Mouse (Mus musculus): ENCODE measurements around the gene Elob. TPM values are rescaled to one million over a fixed set of nuclear protein-coding genes. Genes with fewer than 3 reads are reported as not detected.
A peak's percentile ranks its signal among the peaks of the same experiment; 100 is the strongest.

Gene Elob
- polyA plus RNA-seq, 1 experiment from 2014 or later = 1,025 TPM

DNA sequence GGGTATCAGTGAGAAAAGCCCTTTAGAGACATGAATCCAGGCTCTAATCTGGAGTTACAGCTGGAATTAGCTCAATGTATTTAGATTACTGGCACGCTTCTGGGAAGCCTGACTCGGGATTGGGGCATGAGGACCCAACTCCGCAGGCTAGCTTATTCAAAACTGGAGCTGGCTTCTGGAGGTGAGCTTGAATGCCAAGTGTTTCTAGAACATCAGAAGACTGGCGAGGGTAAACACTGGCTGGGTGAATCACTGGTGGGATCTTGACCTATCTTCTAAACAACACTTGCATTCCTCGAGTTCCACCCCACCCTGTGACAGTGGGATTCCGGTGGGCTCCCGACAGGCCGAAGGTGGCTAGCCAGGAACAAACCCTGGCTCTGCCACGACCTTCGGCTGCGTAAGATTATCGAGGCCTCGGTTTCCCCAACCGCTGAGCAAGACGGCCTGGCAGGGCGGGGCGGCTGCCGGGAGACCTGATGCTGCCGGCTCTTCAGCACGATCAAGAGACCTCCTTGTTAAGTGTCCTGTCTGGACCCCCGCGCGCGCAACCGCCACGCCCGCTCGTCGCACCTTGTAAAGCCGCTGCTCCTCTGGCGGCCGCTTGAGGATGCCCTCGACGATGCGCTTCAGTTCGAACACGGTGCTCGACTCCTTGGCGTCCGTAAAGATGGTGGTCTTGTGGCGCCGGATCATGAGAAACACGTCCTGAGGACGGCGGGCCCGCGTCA, 500 bp downstream of the Elob start:
- Histone ChIP-seq H3K27me3 (replicated peaks; ENCODE audit: control insufficient read depth, insufficient read depth, low read length) (no peaks in the 10 kb centered on the region), H3K4me2 (replicated peaks; ENCODE audit: low read depth) (peak overlapping the region; percentile 87), H3K36me3 (ENCODE audit: control insufficient read depth, insufficient read depth) (peaks cover 36% of the 10 kb centered on the region), H3K27ac (ENCODE audit: low read depth, low read length) (peak overlapping the region; percentile 79), H3K9me3 (ENCODE audit: control insufficient read depth) (no peaks in the 10 kb centered on the region), H3K4me1 (replicated peaks; ENCODE audit: control insufficient read depth, insufficient read depth, low read length) (no peaks in the 10 kb centered on the region; the same call in none of the 2 replicates), H3K9ac (ENCODE audit: low read depth, low read length) (peak overlapping the region; percentile 69), H3K4me3 (ENCODE audit: low read depth, low read length) (peak overlapping the region; percentile 67)
- under 1% methylated on average over 45 of the region's 47 CpGs for WGBS
- peak; percentile 51 for TF ChIP-seq CTCF (IDR thresholded peaks at IDR 0.05; ENCODE audit: low read depth)
- peak; percentile 62 for ATAC-seq

DNA sequence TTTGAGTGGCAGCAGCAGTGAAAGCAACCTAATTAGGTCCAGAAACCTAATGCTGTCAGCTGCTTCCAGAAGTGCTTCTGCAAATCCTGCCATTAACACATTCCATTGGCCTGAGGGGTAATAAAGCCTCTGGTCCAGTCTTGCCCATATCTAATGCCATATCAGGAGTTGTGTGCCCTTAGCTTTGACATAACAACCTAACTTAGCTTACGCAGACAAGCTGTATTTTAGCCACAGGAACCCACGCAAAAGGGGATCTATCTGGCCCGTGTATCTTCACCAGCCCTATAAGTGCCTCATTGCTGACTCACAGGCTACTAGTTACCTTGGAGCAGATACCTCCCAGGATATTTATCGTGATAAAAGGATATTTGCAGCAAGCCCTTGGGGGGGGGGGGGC, 3.3 kb downstream of the Elob start:
- no peak overlapping the region for H3K9ac ChIP-seq (ENCODE audit: low read depth, low read length)
- H3K4me2 ChIP-seq (replicated peaks; ENCODE audit: low read depth) = no peak overlapping the region
- no peaks in the 10 kb centered on the region for H3K27me3 ChIP-seq (replicated peaks; ENCODE audit: control insufficient read depth, insufficient read depth, low read length)
- no peak for TF ChIP-seq CTCF (IDR thresholded peaks at IDR 0.05; ENCODE audit: low read depth)
- no peak for ATAC-seq
- H3K9me3 ChIP-seq (ENCODE audit: control insufficient read depth) = no peaks in the 10 kb centered on the region
- peaks cover 64% of the 10 kb centered on the region for H3K36me3 ChIP-seq (ENCODE audit: control insufficient read depth, insufficient read depth)
- no peaks in the 10 kb centered on the region; the same call in none of the 2 replicates for H3K4me1 ChIP-seq (replicated peaks; ENCODE audit: control insufficient read depth, insufficient read depth, low read length)
- peak overlapping the region; percentile 21; the same call in 1 of the 2 replicates for H3K27ac ChIP-seq (ENCODE audit: low read depth, low read length)
- WGBS = 72% methylated on average over 4 of the region's 4 CpGs
- H3K4me3 ChIP-seq (ENCODE audit: low read depth, low read length) = no peak overlapping the region

DNA sequence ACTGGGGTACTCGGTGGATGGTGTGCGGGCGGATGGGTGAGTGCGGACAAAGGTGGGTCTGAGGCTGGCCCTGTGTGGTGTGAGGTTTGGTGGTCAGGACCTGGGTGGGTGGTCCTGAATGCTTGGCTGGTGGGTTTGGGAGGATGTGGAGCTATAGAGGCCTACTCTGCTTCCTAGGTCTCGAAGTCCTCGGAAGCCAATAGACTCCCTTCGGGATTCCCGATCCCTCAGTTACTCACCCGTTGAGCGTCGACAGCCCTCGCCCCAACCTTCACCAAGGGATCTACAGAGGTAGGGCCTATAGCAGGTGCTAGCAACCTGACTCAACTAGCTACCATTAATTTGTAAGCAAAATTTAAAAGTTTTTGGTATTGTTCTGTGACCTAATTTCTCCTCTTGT, 5.3 kb downstream of the Elob start:
- Histone ChIP-seq H3K9ac (ENCODE audit: low read depth, low read length) (no peak overlapping the region), H3K4me1 (replicated peaks; ENCODE audit: control insufficient read depth, insufficient read depth, low read length) (no peaks in the 10 kb centered on the region; the same call in none of the 2 replicates), H3K27ac (ENCODE audit: low read depth, low read length) (no peak overlapping the region; the same call in 1 of the 2 replicates), H3K4me3 (ENCODE audit: low read depth, low read length) (no peak overlapping the region), H3K4me2 (replicated peaks; ENCODE audit: low read depth) (no peak overlapping the region), H3K9me3 (ENCODE audit: control insufficient read depth) (peaks cover 6% of the 10 kb centered on the region; the same call in 1 of the 2 replicates), H3K27me3 (replicated peaks; ENCODE audit: control insufficient read depth, insufficient read depth, low read length) (no peaks in the 10 kb centered on the region), H3K36me3 (ENCODE audit: control insufficient read depth, insufficient read depth) (peaks cover 84% of the 10 kb centered on the region)
- WGBS = 87% methylated on average over 12 of the region's 12 CpGs
- TF ChIP-seq CTCF (IDR thresholded peaks at IDR 0.05; ENCODE audit: low read depth) = no peak
- ATAC-seq = no peak

DNA sequence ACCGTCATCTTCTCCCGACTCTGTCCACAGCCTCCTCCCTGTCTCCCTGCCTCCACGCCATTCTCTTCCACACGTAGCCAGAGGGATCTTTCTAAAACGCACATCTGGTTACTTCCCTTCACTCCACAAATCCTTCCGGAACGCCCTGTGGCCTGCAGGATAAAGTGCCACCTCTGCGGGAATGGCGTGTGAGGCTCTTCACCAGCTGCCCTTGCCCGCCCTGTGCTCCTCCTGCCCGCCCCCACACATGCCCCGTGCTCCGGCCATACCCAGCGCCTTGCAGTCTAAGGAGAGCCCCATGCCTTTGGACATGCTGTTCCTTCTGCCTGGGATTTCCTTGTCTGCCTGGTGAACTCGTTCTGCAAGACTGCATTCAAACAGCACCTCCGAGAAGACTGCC, 5.9 kb downstream of the Elob start:
- no peak for ATAC-seq
- no peak overlapping the region for H3K4me3 ChIP-seq (ENCODE audit: low read depth, low read length)
- peaks cover 90% of the 10 kb centered on the region for H3K36me3 ChIP-seq (ENCODE audit: control insufficient read depth, insufficient read depth)
- no peak overlapping the region for H3K9ac ChIP-seq (ENCODE audit: low read depth, low read length)
- H3K4me2 ChIP-seq (replicated peaks; ENCODE audit: low read depth) = no peak overlapping the region
- WGBS = 77% methylated on average over 16 of the region's 16 CpGs
- peaks cover 11% of the 10 kb centered on the region; the same call in 1 of the 2 replicates for H3K9me3 ChIP-seq (ENCODE audit: control insufficient read depth)
- no peaks in the 10 kb centered on the region; the same call in none of the 2 replicates for H3K4me1 ChIP-seq (replicated peaks; ENCODE audit: control insufficient read depth, insufficient read depth, low read length)
- TF ChIP-seq CTCF (IDR thresholded peaks at IDR 0.05; ENCODE audit: low read depth) = no peak
- H3K27me3 ChIP-seq (replicated peaks; ENCODE audit: control insufficient read depth, insufficient read depth, low read length) = no peaks in the 10 kb centered on the region
- no peak overlapping the region; the same call in 1 of the 2 replicates for H3K27ac ChIP-seq (ENCODE audit: low read depth, low read length)

DNA sequence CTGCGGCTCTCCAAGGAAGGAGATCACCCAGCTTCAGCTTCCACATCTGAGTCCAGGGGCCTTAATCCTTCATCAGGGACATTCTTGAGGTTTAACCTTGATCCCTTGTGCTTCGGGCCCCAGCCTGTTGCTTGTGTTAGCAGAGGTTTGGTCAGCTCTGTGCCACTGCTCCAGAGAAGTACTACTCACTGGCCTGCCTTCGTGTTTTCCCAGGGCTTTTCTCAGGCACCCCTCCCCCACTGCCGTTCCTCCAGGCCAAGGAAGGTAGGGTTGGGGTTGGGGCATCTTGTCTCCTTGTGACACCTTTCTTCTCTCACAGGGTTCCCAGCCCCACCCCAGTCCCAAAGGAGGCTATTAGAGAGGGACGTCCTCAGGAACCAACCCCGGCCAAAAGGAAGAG, 6.8 kb downstream of the Elob start:
- no peak overlapping the region for H3K4me2 ChIP-seq (replicated peaks; ENCODE audit: low read depth)
- WGBS = 69% methylated on average over 6 of the region's 6 CpGs
- H3K4me3 ChIP-seq (ENCODE audit: low read depth, low read length) = no peak overlapping the region
- H3K9ac ChIP-seq (ENCODE audit: low read depth, low read length) = no peak overlapping the region
- no peaks in the 10 kb centered on the region; the same call in 1 of the 2 replicates for H3K4me1 ChIP-seq (replicated peaks; ENCODE audit: control insufficient read depth, insufficient read depth, low read length)
- H3K27ac ChIP-seq (ENCODE audit: low read depth, low read length) = peak overlapping the region; percentile 35; the same call in 1 of the 2 replicates
- H3K9me3 ChIP-seq (ENCODE audit: control insufficient read depth) = peaks cover 12% of the 10 kb centered on the region; the same call in 1 of the 2 replicates
- no peaks in the 10 kb centered on the region for H3K27me3 ChIP-seq (replicated peaks; ENCODE audit: control insufficient read depth, insufficient read depth, low read length)
- ATAC-seq = no peak
- TF ChIP-seq CTCF (IDR thresholded peaks at IDR 0.05; ENCODE audit: low read depth) = no peak
- peaks cover 99% of the 10 kb centered on the region for H3K36me3 ChIP-seq (ENCODE audit: control insufficient read depth, insufficient read depth)

DNA sequence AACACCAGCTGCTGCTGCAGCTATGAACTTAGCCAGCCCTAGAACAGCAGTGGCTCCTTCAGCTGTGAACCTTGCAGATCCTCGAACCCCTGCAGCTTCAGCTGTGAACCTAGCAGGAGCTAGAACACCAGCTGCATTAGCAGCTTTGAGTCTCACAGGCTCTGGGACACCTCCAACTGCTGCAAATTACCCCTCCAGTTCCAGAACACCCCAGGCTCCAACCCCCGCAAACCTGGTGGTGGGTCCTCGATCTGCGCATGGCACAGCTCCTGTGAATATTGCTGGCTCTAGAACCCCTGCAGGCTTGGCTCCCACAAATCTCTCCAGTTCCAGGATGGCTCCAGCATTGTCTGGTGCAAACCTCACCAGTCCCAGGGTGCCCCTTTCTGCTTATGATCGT, 8.2 kb downstream of the Elob start:
- H3K36me3 ChIP-seq (ENCODE audit: control insufficient read depth, insufficient read depth) = peaks cover 99% of the 10 kb centered on the region
- no peak overlapping the region for H3K4me2 ChIP-seq (replicated peaks; ENCODE audit: low read depth)
- H3K9ac ChIP-seq (ENCODE audit: low read depth, low read length) = no peak overlapping the region
- WGBS = 93% methylated on average over 5 of the region's 5 CpGs
- H3K4me1 ChIP-seq (replicated peaks; ENCODE audit: control insufficient read depth, insufficient read depth, low read length) = no peaks in the 10 kb centered on the region
- no peaks in the 10 kb centered on the region for H3K27me3 ChIP-seq (replicated peaks; ENCODE audit: control insufficient read depth, insufficient read depth, low read length)
- peak overlapping the region; percentile 9; the same call in 1 of the 2 replicates for H3K27ac ChIP-seq (ENCODE audit: low read depth, low read length)
- TF ChIP-seq CTCF (IDR thresholded peaks at IDR 0.05; ENCODE audit: low read depth) = no peak
- no peak overlapping the region for H3K4me3 ChIP-seq (ENCODE audit: low read depth, low read length)
- H3K9me3 ChIP-seq (ENCODE audit: control insufficient read depth) = peaks cover 12% of the 10 kb centered on the region; the same call in 1 of the 2 replicates
- no peak for ATAC-seq

Data from intestine, postnatal 0 days (tissue).